Mouse (Mus musculus) cerebellum, adult 11-12 months (tissue): Measurements from ENCODE around the gene Runx1.

Experiments used
- DNase-seq: peaks from one replicate; pipeline ENCODE4 v3.0.0; 2022

Runx1 gene

GRCm38 (mm10) chr16:92790601-92791000 is 35.3 kb downstream of the Runx1 start:
- DNase-seq, result no peak

DNA sequence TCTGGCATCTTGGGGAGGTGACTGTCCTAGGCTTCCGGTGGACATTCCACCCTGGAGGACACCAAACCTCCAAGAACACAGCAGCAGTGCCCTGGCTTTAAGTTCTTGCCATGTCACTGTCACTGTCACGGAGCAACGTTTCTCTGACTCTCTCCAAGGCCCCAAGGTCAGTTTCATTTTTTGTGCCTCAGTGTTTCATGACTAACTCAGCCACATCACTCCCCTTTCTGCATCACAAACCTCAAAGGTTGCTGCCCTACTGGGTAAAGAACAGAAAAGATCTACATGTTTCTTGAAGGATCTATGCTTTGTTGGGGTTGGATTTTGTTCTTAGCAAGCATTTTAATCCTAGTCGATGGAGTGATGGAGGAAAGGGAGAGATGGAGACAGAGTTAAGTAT is 36.1 kb downstream of the Runx1 start:
- DNase-seq, result no peak

GRCm38 (mm10) chr16:92788446-92788845 is 37.5 kb downstream of the Runx1 start:
- no peak for DNase-seq

- DNase-seq, result no peak
These were observed 39.0 kb downstream of the Runx1 start for GRCm38 (mm10) chr16:92786883-92787321.

DNA sequence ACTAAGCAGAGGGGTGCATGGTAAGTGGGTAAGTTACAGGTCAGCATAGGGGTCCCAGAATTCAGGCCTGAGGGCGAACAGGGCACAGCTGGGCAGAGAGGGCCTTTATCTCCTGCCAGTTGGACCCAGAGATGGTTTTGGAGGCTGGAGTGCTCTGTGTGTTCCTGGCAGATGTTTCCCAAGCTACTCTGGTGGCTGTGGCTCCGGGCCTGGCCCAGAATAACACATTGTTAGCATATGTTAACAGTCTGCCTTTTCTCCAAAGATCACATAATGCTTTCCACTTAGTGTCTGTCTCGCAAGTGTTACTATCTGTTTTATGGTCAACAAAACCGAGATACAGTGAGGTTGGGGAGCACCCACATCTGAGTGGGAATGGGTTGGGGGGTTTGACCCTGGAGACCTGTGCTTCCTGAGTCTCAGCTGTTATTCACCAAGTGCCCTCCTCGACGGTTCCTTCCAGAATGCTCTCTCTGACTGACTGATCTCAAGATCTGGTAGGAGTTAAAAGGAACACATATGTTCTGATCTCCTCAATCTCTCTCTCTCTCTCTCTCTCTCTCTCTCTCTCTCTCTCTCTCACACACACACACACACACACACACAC is 39.6 kb downstream of the Runx1 start:
- DNase-seq, result no peak

- no peak for DNase-seq
These were observed 42.3 kb downstream of the Runx1 start for GRCm38 (mm10) chr16:92783651-92784131.

DNA sequence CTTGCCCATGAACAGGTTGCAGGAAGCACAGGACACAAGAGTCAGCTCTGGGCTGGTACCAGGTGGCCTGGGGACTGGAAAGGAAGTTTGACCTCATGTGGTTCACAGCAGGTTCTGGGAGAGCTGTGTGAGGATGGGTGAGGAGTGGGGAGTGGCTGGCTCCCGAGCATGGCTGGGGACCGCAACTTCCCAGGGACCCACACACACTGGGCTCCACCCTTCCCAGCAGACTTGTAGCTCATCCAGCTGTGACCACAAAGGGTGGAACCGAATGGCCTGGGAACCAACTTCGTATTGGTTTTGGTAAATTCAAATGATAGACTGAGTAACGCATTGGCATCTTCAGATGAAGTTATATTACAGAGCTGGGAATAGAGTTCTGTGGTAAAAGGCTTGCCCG is 43.5 kb downstream of the Runx1 start:
- no peak for DNase-seq

- no peak for DNase-seq
These were observed 46.0 kb downstream of the Runx1 start for GRCm38 (mm10) chr16:92779896-92780435.

DNA sequence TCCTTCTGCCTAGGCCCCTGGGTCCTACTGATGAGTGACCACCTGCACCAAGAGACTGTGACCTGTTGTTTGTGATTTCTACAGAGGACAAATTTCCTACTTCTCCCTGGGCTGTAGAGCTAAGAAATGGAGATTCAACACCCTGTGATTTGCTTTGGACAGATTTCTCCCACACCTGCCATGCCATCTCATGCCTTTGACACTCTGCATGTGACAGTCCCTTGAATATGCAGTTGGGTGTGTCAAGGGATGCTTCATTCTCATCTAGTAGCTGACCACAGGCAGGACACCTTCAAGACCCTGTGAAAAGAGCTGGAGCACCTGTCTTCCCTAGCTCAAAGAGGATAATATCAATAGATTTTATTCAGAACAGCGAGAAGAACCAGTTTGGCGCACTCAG is 46.8 kb downstream of the Runx1 start:
- no peak for DNase-seq

DNA sequence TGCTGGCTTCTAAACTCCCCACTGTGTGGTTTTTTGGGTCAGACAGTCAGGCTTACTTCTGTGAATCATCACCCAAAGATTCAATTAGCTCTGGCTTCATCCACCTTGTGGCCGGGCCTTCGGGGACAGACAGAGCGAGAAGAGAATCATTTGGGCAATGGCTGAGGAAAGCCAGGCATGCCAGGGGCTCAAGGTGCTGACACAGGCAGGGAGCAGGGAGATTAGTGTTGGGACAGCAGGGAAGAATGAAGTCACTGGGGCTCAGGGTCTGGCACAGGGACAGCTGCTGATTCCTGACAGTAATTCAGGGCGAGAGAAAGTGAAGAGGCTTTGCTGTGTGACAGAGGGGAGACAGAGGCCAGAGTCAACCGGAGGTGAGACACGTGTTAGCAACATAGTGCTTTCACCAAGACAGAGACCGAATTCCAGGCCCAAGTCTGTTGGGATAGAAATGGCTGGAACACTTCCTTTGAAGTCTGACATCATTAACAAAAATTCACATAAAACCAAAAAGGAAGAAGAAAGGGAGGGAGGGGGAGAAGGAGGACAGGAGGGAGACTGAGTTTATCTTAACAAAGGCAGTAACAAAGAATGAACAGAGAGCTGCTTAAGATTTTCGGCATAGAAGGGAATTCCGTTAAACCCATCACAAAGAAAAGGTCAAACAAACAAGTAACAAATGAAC is 47.7 kb downstream of the Runx1 start:
- DNase-seq, result no peak

- no peak for DNase-seq
These were observed 58.1 kb downstream of the Runx1 start for GRCm38 (mm10) chr16:92767862-92768261.

DNA sequence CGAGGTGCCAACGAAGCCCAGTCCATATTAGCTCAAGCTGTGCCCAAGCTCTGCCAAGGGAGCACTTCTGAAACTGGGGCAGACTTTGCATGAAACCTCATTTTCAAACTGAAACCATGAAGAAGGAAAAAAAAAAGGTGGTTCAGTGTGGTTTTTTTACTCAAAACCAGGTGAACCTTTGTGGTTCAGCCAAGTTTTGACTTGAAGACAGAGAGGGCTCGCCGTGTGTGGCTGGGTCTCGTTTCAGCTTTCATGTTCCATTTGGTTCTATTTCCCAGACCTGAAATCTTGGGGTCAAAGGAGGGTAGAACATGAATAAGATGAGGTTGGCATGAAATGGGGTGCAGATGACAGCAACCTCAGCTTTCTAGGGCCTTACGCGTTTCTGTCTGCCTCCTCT is 58.5 kb downstream of the Runx1 start:
- no peak for DNase-seq

DNA sequence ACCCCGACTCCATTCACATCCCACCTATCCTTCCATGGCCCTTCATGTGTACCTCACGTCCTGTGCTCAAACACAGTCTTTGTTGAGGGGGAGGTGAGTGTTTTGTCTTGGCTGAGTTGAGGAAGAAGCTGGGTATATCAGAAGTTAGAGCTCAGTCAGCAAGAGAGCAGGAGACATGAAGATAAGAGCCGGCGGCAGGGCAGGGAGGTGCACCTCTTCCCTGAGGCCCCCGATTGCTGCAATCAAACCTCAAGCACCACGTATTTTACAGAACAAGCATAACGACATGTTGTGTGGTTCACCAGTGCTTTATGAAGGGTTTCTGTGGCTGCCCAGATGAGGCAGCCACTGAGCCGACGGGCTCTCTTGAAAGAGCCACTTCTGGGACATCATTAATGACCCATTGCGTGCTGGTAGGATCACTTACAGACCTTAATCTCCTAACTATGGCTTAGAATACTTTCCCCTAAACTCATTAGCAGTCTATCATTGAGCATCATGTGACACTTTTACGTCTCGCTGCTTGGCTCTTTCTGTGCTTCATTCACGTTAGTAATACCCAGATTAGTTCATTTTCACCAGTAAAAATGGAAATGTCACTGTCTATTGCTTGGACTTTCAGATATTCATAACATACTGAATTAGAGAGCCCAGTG is 61.1 kb downstream of the Runx1 start:
- DNase-seq, result no peak

DNA sequence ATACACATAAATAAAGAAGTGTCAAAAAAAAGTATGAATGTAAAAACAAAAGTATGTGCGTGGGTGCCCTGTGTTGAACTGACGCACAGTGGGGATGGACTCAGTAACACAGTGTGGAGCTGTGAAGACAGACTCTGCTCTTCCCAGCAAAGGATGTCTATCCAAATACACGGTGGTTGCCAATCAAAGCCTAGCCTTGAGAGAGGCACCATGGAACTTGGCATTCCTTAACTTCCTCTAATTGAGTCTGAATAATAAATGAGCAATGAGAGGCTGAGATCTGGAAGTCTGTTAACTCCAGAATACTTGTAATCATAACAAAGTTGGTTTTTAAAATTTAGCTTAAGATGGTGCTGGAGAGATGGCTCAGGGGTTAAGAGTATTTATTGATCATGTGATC is 62.3 kb downstream of the Runx1 start:
- DNase-seq, result no peak

DNA sequence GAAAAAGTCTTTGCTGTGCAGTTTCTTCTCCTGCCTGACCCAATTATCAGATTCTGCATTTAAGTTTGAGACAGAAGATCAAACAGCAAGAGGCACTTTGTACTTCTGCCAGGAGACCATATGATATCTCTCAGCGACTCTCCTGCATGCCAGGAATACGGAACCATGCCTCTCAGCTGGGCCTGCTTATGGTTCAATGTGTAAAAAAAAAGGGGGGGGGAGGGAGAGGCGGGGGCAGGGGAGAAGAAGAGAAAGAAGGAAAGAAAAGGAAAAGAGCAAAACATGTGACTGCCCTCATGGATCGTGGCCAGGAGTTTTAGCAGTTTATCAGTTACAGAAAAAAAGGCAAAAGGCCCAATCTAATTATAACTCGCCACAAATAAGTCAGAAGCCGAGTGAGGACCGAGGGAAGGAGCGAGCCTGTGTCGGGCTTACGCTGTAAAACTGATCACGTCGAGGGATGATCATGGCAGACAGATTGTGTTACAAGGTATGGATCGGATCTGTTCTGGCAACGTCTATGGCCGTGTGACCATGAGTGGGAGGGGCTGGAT is 63.9 kb downstream of the Runx1 start:
- peak; percentile 55 for DNase-seq

DNA sequence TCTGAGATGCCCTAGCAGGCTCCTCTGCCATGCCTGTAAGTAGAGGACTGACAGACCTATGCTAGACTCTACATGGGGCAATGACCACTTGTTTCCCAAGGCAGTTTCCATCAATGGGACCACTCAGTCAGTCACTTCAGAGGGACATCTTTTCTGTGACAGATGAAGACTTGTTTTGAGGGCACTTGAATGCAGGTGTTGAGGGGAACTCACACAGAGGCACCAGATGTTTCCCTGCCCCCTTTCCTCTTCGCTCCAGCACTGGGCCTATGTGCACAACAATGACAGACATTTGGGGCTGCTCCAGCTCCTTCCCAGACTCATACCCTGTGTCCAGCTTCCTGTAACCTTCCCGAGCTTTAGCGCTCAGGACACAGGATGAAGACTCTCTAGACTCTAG is 65.9 kb downstream of the Runx1 start:
- DNase-seq, result no peak

- DNase-seq, result no peak
These were observed 68.4 kb downstream of the Runx1 start for GRCm38 (mm10) chr16:92757564-92757963.

- no peak for DNase-seq
These were observed 72.0 kb downstream of the Runx1 start for GRCm38 (mm10) chr16:92753944-92754343.

DNA sequence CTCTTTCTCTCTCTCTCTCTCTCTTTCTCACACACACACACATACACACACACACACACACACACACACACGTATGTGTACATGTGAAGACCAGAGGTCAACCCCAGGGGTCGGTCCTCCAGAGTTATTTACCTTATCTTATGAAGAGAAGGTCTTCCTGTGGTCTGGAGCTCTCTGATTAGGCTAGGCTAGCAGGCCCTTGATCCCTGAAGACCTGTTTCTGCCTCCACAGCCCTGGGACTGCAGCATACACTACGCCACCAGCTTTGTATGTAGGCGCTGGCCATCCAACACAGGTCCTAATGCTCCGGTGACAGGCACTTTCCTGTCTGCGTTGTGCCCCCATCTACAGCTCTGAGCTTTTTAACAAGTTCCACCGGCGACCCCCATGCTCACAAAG is 72.8 kb downstream of the Runx1 start:
- DNase-seq, result no peak

DNA sequence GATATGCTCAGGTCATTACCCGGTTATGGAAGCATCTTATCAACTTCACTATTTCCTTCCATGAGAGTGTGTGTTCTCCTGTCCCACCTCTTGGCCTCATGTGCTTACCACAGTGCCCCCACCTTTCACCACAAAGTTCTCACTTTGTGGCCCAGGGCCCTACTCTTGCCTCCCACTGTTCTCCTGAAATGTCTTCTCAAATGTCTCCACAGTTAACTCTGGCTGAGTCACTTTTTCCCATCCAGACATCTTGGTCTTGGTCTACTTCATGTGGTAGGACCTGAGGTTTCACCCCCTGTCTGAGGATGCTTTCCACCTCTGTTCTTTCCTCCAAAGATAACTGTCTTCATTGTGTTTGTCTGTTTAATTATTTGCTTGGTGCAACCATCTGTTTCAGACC is 77.7 kb downstream of the Runx1 start:
- DNase-seq, result no peak

- DNase-seq, result no peak
These were observed 78.9 kb downstream of the Runx1 start for GRCm38 (mm10) chr16:92747062-92747461.

DNA sequence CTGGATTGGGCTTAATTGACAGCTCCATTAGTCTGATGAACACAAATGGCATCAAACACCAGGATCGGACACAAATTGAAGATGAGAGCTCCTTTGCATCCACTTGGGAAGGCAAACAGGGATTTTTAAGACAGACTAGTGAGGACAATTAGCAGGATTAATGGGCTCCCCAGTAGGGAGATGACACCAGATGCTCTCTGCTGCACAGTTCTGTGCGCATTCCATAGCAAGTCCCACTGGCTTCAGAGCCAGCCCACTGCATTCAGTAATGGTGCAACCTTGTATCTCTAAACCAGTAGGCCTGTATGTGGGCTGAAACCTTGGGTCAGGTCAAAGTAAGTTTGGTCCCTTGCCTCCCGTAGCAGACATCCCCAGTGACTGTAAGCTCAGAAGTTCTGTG is 80.7 kb downstream of the Runx1 start:
- no peak for DNase-seq

GRCm38 (mm10) chr16:92744172-92744777 is 81.7 kb downstream of the Runx1 start:
- DNase-seq, result no peak
